Mouse (Mus musculus): Measurements from ENCODE around the gene Gm20518.

DNA sequence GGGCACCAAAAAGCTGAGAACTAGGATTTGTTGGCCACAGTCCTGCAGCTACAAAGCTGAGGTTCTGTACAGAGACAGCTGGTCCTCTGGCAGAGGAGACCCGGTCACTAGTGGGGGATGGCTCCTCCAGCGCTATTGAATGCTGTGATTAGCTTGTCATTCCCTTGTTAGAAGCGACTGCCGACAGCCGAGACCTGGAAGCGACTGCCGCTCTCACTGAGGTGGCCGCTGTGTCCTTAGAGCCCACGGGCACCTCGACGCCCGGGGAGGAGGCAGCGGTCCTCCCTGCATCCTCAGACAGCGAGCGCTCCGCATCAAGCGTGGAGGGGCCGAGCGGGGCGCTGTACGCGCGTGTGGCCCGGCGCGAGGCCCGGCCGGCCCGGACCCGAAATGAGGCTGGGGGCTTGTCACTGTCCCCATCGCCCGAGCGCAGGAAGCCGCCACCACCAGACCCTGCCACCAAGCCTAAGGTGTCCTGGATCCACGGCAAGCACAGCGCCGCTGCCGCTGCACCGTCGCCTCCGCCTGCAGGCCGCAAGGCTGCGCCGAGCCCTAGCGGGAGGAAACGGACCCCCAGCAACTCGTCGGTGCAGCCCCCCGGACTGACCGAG lies 84.8 kb downstream of the Gm20518 start:
- TF ChIP-seq CTCF (IDR thresholded peaks at IDR 0.05; ENCODE audit: low read depth, low read length) (no peak), POLR2A (IDR thresholded peaks at IDR 0.05; ENCODE audit: extremely low read depth, insufficient read depth, low read length) (no peak)
